Mouse (Mus musculus) 416B (cell line): ENCODE measurements at regions not wholly inside any gene's neighbourhood (a gene's known extent, or its start where the extent isn't known, plus 50 kb on each side); places are given as distances from the start of the nearest gene placed in this dataset.

Experiments used
- DNase-seq: peaks from one replicate; pipeline ENCODE4 v3.0.0; 2011; ENCODE audit warnings: low read depth

DNA sequence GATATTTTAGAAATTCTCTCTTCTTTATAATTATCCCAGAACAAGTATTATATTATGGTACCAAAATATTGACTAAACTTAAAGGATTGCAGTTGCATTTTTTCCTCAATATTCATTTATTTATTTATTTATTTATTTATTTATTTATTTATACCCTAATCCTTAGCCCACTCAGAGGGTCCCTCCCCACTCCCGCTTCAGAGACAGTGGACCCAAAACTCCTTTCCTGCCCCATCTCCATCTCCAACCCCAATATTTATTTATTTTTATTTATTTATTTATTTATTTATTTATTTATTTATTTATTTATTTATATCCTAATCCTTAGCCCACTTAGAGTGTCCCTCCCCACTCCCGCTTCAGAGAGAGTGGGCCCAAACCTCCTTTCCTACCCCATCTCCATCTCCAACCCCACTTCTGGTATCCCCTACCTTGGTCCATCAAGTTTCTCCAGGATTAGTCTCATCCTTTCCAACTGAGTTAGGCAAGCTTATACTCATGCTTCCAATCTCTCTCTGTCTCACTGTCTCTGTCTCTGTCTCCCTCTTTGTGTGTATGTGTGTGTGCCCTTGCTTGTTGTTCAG, 1340.8 kb downstream of the Cntnap5b start:
- no peak for DNase-seq

DNA sequence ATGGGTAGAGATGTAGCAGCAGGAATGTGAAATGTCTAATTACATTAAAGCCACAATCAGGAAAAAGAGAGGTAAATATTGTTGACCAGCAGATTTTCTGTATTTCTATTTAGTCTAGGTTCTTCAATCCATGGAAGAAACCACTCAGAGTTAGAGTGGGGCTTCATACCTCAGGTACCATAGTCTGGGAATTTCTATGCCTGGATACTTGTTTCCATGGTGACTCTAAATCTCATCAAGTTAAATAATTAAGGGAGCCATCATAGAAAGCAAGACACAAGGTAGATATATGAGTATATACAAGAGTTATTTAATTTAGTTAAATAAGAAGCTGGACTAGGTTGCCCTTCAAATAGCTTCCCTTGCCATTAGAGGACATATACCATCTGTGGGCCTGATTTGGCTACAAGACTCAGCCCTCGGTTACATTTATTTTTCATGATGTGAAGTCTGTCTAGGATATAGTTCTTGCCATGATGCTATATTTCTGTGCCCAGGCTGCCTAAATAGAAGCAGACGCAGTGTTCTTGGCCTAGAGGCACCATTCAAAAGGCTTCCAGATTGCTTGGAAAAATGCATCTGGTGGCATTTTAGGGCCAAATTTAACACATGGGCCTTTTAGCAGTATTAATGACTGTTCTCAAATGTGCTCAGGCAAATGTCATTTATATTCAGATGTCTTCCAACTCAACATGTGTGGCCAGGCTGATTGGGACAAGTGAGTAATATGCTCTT, 1349.7 kb downstream of the Cntnap5b start:
- no peak for DNase-seq

DNA sequence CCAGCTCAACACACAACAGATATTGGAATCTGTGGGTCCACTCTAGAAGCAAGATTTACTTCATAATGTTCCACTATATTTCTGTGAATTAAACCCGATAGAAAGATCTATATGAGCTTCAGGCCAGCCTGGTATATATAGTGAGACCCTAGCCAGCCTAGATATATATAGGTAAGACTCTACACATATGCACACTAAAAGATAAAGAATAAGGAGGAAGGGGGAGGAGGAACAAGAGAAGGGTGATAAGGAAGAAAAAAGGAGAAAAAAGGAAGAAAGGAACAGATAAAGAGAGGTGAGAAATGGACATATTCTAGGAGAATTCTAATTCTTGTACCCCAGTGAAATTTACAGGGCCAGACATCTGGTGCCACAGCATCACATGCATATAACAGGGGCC, 1354.7 kb downstream of the Cntnap5b start:
- DNase-seq = no peak

DNA sequence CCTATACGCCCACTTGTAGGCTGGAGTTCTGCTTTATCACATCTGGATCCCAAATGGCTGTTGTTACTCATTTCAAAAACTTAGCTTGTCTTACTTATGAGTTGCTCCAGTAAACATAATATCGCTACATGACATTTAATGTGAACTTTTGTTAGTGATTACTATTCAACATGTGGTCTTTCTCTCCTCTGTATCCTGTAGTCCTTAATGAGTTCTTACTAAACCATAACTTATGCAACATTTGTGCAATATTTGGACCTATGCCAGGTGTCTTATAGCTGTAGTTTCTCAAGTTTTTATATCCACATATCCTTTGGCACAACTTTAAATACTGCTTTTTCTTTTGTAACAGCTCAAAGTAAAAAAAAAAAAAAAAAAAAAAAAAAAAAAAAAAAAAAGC, 1394.1 kb downstream of the Cntnap5b start:
- peak; percentile 4 for DNase-seq
